In the genomic region with DNA sequence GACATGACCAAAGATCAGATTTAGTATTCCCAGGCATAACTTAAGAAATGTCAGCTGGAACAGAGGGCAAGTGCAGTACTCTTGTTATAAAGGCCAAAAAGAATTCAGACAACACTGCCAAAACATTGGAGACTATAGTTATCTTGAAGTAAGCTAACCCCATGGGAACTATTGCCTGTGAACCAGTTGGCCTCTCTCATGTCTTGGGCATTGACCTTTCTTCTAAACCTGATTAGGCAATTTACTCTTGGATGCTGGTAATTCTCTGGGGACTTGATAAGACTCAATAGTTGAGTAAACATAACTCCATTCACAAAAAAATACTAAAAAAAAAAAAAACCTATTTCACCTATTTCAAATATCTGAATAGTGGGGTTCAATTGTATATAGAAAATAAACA, we compare ENCODE assay signal across 14 mouse cellular contexts.
DNase-seq lines count a peak whose midpoint lies in the region.
"Had no signal": no experiment of that assay in that cellular context is flagged by ENCODE, and none has a peak within 500 bp of the region (broad histone marks: within the 10 kb centered on the region; RNA-seq: fewer than 3 reads in every experiment).

No protein-coding gene starts in this region.

- DNase-seq in adrenal gland, adult 8-10 months, result peak; percentile 4
- no peak for DNase-seq in adrenal gland, adult 2 months
- peak; percentile 7 for DNase-seq in adrenal gland, postnatal 14 days
- DNase-seq in adrenal gland, postnatal 25 days, result no peak
- DNase-seq in adipocyte (ENCODE audit: low spot score), result peak; percentile 76
- no peak for DNase-seq in left cerebral cortex, adult 18-20 months (ENCODE audit: low spot score in 2 of 2)
- DNase-seq: B cell, adult 2 months; cerebellum, adult 11 months; cerebellum, adult 18-20 months; cerebellum, adult 8-10 months; cerebellum, adult 9-11 months; cerebellum, postnatal 14 days; cerebellum, postnatal 36 days; embryo, embryonic 11 days had no signal

Comparison
In these comparisons a context has a peak if more than half of its experiments do, and no peak if none do; other contexts are left out.
1. DNase-seq: peak in adrenal gland, adult 8-10 months (single experiment), adrenal gland, postnatal 14 days (single experiment) and adipocyte (single experiment); none in adrenal gland, adult 2 months (single experiment), adrenal gland, postnatal 25 days (single experiment) and left cerebral cortex, adult 18-20 months (0 of 2).